Mouse (Mus musculus) hindbrain, embryonic 10.5 days (tissue): Measurements from ENCODE around the gene Ccdc163. TPM values are rescaled to one million over a fixed set of nuclear protein-coding genes. Genes with fewer than 3 reads are reported as not detected.
"Not testable (repeated sequence)": the region's sequence is repeated elsewhere in the genome, so short reads cannot be mapped to it uniquely, and the experiment has no call there.

Experiments
- DNase-seq: peaks from one replicate; pipeline ENCODE4 v3.0.0-alpha.2; 2017; ENCODE audit warnings: low spot score
- H3K27ac ChIP-seq: fragments of 300-500 bp; sonication (generic); 2 replicates; pipeline ENCODE4 v1.5.1; 2016; ENCODE audit warnings: mild to moderate bottlenecking, moderate library complexity
- H3K27me3 ChIP-seq: fragments of 300-500 bp; sonication (generic); 2 replicates; pipeline ENCODE4 v1.6.1; 2016; ENCODE audit warnings: mild to moderate bottlenecking; ENCODE audit not compliant: poor library complexity, insufficient read depth, severe bottlenecking
- H3K36me3 ChIP-seq: fragments of 300-500 bp; sonication (generic); 2 replicates; pipeline ENCODE4 v1.6.1; 2016; ENCODE audit warnings: mild to moderate bottlenecking, moderate library complexity
- H3K4me1 ChIP-seq: fragments of 300-500 bp; sonication (generic); replicated peaks from 2 replicates; pipeline ENCODE4 v1.6.1; 2016; ENCODE audit warnings: mild to moderate bottlenecking
- H3K4me3 ChIP-seq: fragments of 300-500 bp; sonication (generic); 2 replicates; pipeline ENCODE4 v1.5.1; 2016; ENCODE audit warnings: mild to moderate bottlenecking, moderate library complexity
- H3K9me3 ChIP-seq: fragments of 300-500 bp; sonication (generic); 2 replicates; pipeline ENCODE4 v1.6.1; 2016; ENCODE audit warnings: mild to moderate bottlenecking, moderate library complexity
- WGBS: fragments of 180-500 bp; shearing (Covaris S2); methylation state at CpG from one replicate; pipeline ENCODE4 v1.1.7; 2016; 5-methylcytosine and 5-hydroxymethylcytosine counted together
- polyA plus RNA-seq: library from polyadenylated mRNA; unstranded; fragments of >200 nt; fragmentation: Nextera tagmentation; extraction: Ambion mirVana; gene quantifications from 2 replicates; pipeline ENCODE4 v1.2.1, GENCODE M21; 2016

Gene Ccdc163
- 33.1 and 37.4 TPM in 2 replicates for polyA plus RNA-seq

DNA sequence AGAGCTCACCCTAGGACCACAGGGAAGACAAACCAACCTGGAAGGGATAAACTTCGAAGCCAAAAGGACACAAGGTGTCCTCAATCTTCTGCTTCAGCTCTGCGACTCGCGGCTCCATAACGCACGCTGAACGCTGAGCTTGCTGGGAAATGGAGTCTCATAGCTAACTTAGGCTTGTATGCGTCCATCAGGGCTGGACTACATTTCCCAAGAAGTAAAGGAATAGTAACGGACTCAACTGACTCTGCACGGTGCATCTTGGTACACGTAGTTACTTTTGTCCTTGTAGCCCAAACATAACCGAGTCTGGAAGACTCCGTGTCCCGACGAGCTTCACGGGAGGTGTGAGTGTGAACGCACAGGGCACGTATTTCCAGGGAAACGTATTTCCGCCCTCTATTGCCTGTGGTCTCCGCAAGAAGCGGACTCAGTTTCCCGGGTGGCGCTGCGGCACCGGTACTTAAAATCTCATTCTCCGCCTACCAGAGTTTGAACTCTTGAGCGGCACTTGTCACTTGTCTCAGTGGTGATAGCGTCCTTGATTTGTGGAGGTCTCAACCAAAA lies at the start of gene Ccdc163, which contains the start of gene Mmachc:
TSS of gene Ccdc163 (plus strand) at position 309 of the 564 bp plus-strand sequence.
TSS of gene Mmachc (minus strand) at position 206 of the 564 bp plus-strand sequence.
- Histone ChIP-seq H3K4me3 (peak within 1 kb of the TSS; percentile 67), H3K9me3 (no peaks in the 10 kb centered on the region), H3K27me3 (no peaks in the 10 kb centered on the region), H3K27ac (peak within 1 kb of the TSS; percentile 88), H3K36me3 (peaks cover 24% of the 10 kb centered on the region), H3K4me1 (peaks cover 20% of the 10 kb centered on the region)
- peak; percentile 91 for DNase-seq
- under 1% methylated on average over 29 of the region's 29 CpGs for WGBS

DNA sequence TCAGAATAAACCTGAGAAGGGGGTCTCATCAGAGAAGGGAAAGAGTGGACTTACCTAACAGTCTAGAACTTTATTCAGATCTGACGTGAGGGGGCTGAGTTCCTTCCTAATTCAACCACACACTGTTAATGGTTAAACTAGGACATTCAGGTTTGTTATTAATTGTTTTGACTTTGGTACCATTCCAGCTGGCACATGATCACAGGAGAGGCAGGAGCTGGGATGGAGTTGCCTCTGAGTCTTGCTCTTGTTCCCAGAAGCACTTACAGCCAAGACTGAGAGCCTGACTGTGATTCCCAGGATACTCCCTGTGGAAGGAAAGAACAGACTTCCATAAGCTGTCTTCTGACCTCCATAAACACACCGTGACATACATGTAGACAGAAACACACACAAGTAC lies 48.8 kb upstream of the Ccdc163 start:
- WGBS = 90% methylated on average over 2 of the region's 2 CpGs
- H3K9me3 ChIP-seq = no peaks in the 10 kb centered on the region
- H3K27me3 ChIP-seq = no peaks in the 10 kb centered on the region
- H3K36me3 ChIP-seq = no peaks in the 10 kb centered on the region
- no peak for DNase-seq
- no peak overlapping the region for H3K4me3 ChIP-seq
- no peak overlapping the region for H3K27ac ChIP-seq
- H3K4me1 ChIP-seq = no peaks in the 10 kb centered on the region

DNA sequence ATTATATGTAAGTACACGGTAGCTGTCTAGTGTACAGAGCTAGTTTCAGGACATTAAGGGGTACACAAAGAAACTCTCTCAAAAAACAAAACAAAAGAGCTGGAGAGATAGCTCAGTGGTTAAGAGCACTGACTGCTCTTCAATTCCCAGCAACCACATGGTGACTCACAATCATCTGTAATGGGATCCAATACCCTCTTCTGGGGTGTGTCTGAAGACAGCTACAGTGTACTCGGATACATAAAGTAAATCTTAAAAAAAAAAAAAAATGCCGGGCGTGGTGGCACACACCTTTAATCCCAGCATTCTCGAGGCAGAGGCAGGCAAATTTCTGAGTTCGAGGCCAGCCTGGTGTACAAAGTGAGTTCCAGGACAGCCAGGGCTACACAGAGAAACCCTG lies 48.4 kb upstream of the Ccdc163 start:
- not testable (repeated sequence) for DNase-seq, H3K36me3 ChIP-seq, H3K4me3 ChIP-seq, H3K9me3 ChIP-seq, H3K27ac ChIP-seq, H3K4me1 ChIP-seq, H3K27me3 ChIP-seq
- WGBS = 87% methylated on average over 6 of the region's 6 CpGs

DNA sequence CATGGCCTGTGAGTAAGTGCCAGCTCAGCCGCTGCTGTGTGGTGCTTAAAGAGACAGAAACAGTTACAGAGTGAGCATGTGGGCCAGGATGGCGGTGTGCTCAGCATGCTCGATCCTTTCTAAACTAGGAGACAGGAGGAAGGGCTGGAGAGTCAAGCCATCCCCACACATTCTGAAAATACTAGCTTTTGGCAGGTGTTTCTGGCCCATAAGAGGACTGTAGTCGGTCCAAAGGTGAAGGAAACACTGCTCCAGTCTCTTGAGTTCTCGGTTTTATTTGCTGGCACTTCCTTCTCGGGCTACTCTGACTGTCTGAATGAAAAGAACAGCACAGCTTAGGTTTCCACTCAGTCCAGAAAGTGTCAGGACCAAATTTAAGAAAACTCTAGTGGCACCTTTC lies 47.5 kb upstream of the Ccdc163 start:
- 76% methylated on average over 6 of the region's 6 CpGs for WGBS

DNA sequence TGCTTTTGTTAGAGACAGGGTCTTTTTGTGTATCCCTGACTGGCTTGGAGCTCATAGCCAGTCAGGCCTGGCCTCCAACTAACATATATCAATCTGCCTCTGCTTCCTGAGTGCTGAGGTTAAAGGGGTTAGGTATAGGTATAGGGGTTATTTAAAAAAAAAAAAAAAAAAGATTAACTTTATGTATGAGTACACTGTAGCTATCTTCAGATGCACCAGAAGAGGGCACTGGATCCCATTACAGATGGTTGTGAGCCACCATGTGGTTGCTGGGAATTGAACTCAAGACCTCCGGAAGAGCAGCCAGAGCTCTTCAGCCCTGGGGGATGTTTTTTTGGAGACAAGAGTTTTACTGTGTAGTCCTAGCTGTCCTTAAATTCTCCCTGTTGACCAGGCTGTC lies 46.3 kb upstream of the Ccdc163 start:
- Histone ChIP-seq H3K27ac (no peak overlapping the region), H3K9me3 (no peaks in the 10 kb centered on the region), H3K4me1 (no peaks in the 10 kb centered on the region), H3K27me3 (no peaks in the 10 kb centered on the region), H3K36me3 (no peaks in the 10 kb centered on the region), H3K4me3 (no peak overlapping the region)
- WGBS = 95% methylated on average over 1 of the region's 1 CpGs
- DNase-seq = no peak

More for the DNA sequence above, 47.5 kb upstream of the Ccdc163 start:
- Histone ChIP-seq H3K4me1 (no peaks in the 10 kb centered on the region), H3K9me3 (no peaks in the 10 kb centered on the region), H3K27me3 (no peaks in the 10 kb centered on the region), H3K27ac (no peak overlapping the region), H3K4me3 (no peak overlapping the region), H3K36me3 (no peaks in the 10 kb centered on the region)
- no peak for DNase-seq

DNA sequence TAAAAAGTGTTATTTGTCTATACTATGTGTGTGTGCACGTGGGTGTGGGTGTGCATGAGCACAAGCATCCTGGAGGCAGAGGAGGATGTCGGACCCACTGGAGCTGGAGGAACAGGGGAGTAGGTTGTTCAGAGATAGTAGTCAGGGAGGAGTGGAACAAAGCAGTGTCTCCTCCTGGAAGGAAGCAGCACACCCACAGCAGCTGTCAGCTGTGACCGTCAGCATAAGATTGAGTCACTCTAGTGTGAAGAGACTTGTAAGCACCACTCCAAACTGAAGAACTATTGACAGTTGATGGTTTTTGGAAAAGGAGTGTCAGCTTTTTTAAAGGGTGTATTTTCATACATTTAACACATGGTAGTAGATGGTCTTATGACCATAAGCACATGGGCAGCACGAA lies 41.7 kb upstream of the Ccdc163 start:
- Histone ChIP-seq H3K27me3 (no peaks in the 10 kb centered on the region), H3K4me1 (no peaks in the 10 kb centered on the region), H3K36me3 (no peaks in the 10 kb centered on the region), H3K4me3 (no peak overlapping the region), H3K27ac (no peak overlapping the region), H3K9me3 (no peaks in the 10 kb centered on the region)
- WGBS = 67% methylated on average over 4 of the region's 4 CpGs
- DNase-seq = no peak

DNA sequence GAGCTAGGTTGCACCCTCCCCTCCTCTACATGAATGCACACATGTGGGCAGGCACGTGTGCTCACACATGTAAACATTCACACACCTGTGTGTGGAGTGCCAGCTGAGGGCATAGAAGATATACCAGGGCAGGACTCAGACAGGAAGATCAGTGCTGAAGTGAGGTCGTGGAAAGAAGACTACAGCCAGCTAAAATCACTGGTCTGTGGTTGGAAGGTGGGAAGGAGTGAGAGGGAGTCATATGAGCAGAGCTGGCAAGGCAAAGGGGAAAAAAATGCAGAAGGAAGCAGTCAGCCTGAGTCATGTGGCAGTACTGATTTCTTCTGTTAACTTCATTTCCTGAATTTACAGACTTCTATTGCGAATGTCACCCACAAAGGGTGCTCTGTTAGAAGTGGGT lies 40.2 kb upstream of the Ccdc163 start:
- Histone ChIP-seq H3K4me1 (no peaks in the 10 kb centered on the region), H3K27me3 (no peaks in the 10 kb centered on the region), H3K36me3 (no peaks in the 10 kb centered on the region), H3K9me3 (no peaks in the 10 kb centered on the region), H3K4me3 (no peak overlapping the region), H3K27ac (no peak overlapping the region)
- 64% methylated on average over 3 of the region's 3 CpGs for WGBS
- DNase-seq = no peak

DNA sequence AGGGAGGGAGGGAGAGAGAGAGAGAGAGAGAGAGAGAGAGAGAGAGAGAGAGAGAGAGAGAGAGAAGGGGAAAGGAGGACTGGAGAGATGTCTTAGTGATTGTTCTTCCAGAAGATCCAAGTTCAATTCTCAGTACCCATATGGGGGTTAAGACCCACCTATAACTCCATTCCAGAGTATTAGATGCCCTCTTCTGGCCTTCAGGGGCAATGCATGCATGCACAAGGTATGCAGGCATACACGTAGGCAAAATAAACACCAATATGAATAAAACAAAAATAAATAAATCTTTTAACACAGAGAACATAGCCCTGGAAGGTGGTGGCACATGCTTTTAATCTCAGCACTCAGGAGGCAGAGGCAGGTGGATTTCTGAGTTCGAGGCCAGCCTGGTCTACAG lies 39.0 kb upstream of the Ccdc163 start:
- 73% methylated on average over 2 of the region's 2 CpGs for WGBS
- H3K27ac ChIP-seq = no peak overlapping the region
- no peak overlapping the region for H3K4me3 ChIP-seq
- no peaks in the 10 kb centered on the region for H3K27me3 ChIP-seq
- no peaks in the 10 kb centered on the region for H3K9me3 ChIP-seq
- no peak for DNase-seq
- no peaks in the 10 kb centered on the region for H3K36me3 ChIP-seq
- H3K4me1 ChIP-seq = no peaks in the 10 kb centered on the region

DNA sequence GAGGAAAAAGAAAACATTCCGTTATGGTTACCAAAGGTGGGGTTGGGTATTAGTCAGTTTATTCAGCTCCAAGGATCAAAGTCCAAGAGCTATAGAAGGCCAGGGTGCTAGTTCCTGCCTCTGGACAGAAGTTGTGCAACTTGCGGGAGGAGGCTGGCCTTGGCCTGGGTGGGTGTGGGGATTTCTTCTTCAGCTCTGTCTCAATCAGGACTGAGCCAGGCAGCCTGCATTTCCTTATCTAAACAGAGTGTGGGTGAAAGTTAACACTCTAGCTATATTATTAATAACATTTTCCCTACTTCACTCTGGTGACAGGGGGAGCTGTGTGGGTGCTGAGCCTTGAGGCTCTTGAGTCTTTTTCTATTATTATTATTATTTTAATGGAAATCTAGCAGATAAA lies 35.5 kb upstream of the Ccdc163 start:
- WGBS = 78% methylated on average over 2 of the region's 2 CpGs
- DNase-seq = no peak
- Histone ChIP-seq H3K27ac (no peak overlapping the region), H3K9me3 (no peaks in the 10 kb centered on the region), H3K4me1 (no peaks in the 10 kb centered on the region), H3K27me3 (no peaks in the 10 kb centered on the region), H3K36me3 (no peaks in the 10 kb centered on the region), H3K4me3 (no peak overlapping the region)

DNA sequence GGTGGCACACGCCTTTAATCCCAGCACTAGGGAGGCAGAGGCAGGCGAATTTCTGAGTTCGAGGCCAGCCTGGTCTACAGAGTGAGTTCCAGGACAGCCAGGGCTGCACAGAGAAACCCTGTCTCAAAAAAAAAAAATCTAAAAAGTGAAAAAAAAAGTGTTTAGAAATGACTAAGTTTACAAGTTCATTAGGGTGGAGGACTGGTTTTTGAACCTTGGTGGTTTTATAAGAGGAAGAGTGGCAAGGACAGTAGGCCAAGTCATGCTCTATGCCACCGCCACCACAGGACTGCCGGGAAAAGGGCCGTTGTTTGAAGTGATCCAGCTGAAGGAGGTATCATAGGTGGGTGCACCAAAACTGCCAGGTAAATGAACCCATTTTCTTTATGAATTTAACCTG lies 33.5 kb upstream of the Ccdc163 start:
- H3K27me3 ChIP-seq, H3K4me3 ChIP-seq, DNase-seq, H3K9me3 ChIP-seq, H3K36me3 ChIP-seq, H3K27ac ChIP-seq, H3K4me1 ChIP-seq: not testable (repeated sequence)
- 92% methylated on average over 6 of the region's 6 CpGs for WGBS

DNA sequence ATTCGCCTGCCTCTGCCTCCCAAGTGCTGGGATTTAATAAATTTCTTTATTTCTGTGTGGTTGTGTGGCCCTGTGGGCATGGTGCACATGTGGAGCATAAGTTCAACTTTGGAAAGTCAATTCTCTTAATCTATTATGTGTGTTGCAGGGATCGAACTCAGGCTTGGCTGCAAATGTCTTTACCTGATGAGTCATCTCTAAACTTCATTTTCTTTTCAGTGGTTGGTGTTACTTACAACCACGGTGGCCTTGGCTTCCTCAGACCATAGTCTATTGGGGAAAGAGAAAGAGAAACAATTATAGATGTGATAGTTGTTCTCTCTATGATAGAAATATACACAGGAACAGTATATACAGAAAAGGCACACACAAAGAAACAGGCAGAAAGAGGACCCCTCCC lies 32.3 kb upstream of the Ccdc163 start:
- no peak for DNase-seq
- Histone ChIP-seq H3K4me3 (no peak overlapping the region), H3K4me1 (no peaks in the 10 kb centered on the region), H3K36me3 (no peaks in the 10 kb centered on the region), H3K27me3 (no peaks in the 10 kb centered on the region), H3K9me3 (no peaks in the 10 kb centered on the region), H3K27ac (no peak overlapping the region)
- WGBS = 87% methylated on average over 3 of the region's 3 CpGs

DNA sequence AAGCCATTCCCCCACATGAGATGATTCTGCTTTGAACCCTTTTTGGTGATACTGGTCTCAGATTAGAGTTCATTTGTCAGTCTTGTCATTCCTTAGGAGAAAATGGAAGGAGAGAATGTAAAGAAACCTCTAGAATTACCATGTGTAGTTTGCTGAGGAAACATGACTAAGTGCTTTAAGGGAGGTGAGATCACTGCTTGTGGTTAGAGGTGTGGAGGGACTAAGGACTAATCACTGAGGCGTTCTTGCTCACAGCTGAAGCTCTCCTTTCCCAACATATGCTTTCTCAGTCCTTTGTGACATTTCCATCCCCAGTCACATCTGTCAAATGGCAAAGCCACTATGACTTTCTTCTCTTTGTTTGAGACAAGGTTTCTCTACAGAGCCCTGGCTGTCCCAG lies 30.5 kb upstream of the Ccdc163 start:
- Histone ChIP-seq H3K27me3 (no peaks in the 10 kb centered on the region), H3K27ac (no peak overlapping the region), H3K4me1 (no peaks in the 10 kb centered on the region), H3K36me3 (no peaks in the 10 kb centered on the region), H3K9me3 (no peaks in the 10 kb centered on the region), H3K4me3 (no peak overlapping the region)
- WGBS = 76% methylated on average over 1 of the region's 1 CpGs
- DNase-seq = no peak

DNA sequence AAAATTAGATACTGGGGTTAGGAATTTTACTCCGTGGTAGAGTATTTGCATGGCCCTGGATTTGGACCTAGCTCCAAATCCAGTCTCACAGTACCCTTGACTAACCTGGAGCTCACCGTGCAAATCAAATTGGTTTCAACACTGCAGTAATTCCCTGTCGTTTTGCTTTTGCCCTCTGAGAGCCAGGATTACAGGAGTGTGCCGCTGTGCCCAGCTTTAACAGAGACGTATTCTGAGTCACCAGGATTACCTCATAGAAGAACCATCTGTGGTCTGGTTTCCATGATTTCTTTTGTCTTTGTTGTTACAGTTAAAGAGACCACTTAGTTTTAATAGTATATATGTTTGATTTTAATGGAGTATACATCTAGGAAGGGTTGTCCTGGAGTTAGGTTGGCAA lies 29.2 kb upstream of the Ccdc163 start:
- DNase-seq = no peak
- Histone ChIP-seq H3K27me3 (no peaks in the 10 kb centered on the region), H3K27ac (no peak overlapping the region), H3K4me3 (no peak overlapping the region), H3K4me1 (no peaks in the 10 kb centered on the region), H3K9me3 (no peaks in the 10 kb centered on the region), H3K36me3 (no peaks in the 10 kb centered on the region)
- WGBS = 77% methylated on average over 5 of the region's 5 CpGs

DNA sequence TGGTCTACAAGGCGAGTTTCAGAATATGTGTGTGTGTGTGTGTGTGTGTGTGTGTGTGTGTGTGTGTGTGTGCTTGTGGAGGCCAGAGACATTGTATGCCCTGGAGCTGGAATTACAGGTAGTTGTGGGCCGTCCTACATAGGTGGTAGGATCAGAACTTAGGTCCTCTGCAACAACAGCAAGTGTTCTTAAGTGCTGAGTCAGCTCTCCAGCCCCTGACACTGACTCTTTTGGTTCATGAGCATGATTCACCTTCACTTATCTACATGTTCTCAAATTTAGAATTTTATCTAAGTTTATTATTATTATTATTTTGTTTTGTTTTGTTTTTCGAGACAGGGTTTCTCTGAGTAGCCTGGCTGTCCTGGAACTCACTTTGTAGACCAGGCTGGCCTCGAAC lies 27.8 kb upstream of the Ccdc163 start:
- not testable (repeated sequence) for H3K27me3 ChIP-seq, H3K4me3 ChIP-seq, H3K27ac ChIP-seq, H3K36me3 ChIP-seq, H3K9me3 ChIP-seq, DNase-seq, H3K4me1 ChIP-seq
- WGBS = 84% methylated on average over 4 of the region's 4 CpGs
